Mouse (Mus musculus): Measurements from ENCODE around the gene Gm428. TPM values are rescaled to one million over a fixed set of nuclear protein-coding genes. Genes with fewer than 3 reads are reported as not detected.
"Not testable (repeated sequence)": the region's sequence is repeated elsewhere in the genome, so short reads cannot be mapped to it uniquely, and the experiment has no call there.

Gm428 gene
- not detected in 2 replicates for polyA plus RNA-seq (2015; fragmentation: Nextera tagmentation; extraction: Ambion mirVana)

GRCm38 (mm10) chr4:73683216-73683615 lies at the start of gene Gm428:
Gm428 (plus strand) TSS chr4:73683516.
- H3K4me3 ChIP-seq; H3K4me1 ChIP-seq (replicated peaks); H3K36me3 ChIP-seq; H3K27ac ChIP-seq (replicated peaks); ATAC-seq (ENCODE audit: low read depth); H3K9me3 ChIP-seq; H3K9ac ChIP-seq; H3K27me3 ChIP-seq; H3K4me2 ChIP-seq: not testable (repeated sequence)
- 84% methylated on average over 2 of the region's 4 CpGs for WGBS

- not testable (repeated sequence) for H3K9me3 ChIP-seq; H3K9ac ChIP-seq; H3K36me3 ChIP-seq; H3K27me3 ChIP-seq; H3K4me3 ChIP-seq; H3K4me2 ChIP-seq; H3K27ac ChIP-seq (replicated peaks); H3K4me1 ChIP-seq (replicated peaks); ATAC-seq (ENCODE audit: low read depth)
- no CpG with 5 or more reads among the region's 4 CpGs for WGBS
Observed at GRCm38 (mm10) chr4:73637821-73638220, 45.5 kb upstream of the Gm428 start, which contains the start of gene Gm11236. Gm11236 (plus strand) TSS chr4:73638121.

- not testable (repeated sequence) for H3K4me1 ChIP-seq (replicated peaks); H3K27ac ChIP-seq (replicated peaks); ATAC-seq (ENCODE audit: low read depth); H3K4me3 ChIP-seq; H3K4me2 ChIP-seq; H3K9me3 ChIP-seq; H3K36me3 ChIP-seq; H3K27me3 ChIP-seq; H3K9ac ChIP-seq
- WGBS, result 88% methylated on average over 4 of the region's 4 CpGs
Observed at GRCm38 (mm10) chr4:73661864-73662263, 21.5 kb upstream of the Gm428 start.

GRCm38 (mm10) chr4:73668054-73668453 lies 15.3 kb upstream of the Gm428 start, which contains the start of gene Gm11239:
Gm11239 (plus strand) TSS chr4:73668354.
- H3K4me3 ChIP-seq; H3K27ac ChIP-seq (replicated peaks); H3K9me3 ChIP-seq; H3K27me3 ChIP-seq; H3K9ac ChIP-seq; H3K4me1 ChIP-seq (replicated peaks); H3K36me3 ChIP-seq; H3K4me2 ChIP-seq; ATAC-seq (ENCODE audit: low read depth): not testable (repeated sequence)
- whole genome bisulfite sequencing, result no CpG with 5 or more reads among the region's 4 CpGs

- H3K4me1 ChIP-seq (replicated peaks), result no peaks in the 10 kb centered on the region
- no peaks in the 10 kb centered on the region for H3K27me3 ChIP-seq
- no peaks in the 10 kb centered on the region for H3K36me3 ChIP-seq
- no peak for ATAC-seq (ENCODE audit: low read depth)
- H3K4me2 ChIP-seq, result no peak overlapping the region
- no peak overlapping the region for H3K27ac ChIP-seq (replicated peaks)
- H3K9me3 ChIP-seq, result no peaks in the 10 kb centered on the region
- no peak overlapping the region for H3K9ac ChIP-seq
- H3K4me3 ChIP-seq, result no peak overlapping the region
- 87% methylated on average over 1 of the region's 1 CpGs for WGBS
Observed at GRCm38 (mm10) chr4:73718761-73719160, 35.4 kb downstream of the Gm428 start.

- no peaks in the 10 kb centered on the region for H3K27me3 ChIP-seq
- no peak overlapping the region for H3K4me3 ChIP-seq
- H3K4me1 ChIP-seq (replicated peaks), result no peaks in the 10 kb centered on the region
- H3K4me2 ChIP-seq, result no peak overlapping the region
- no peaks in the 10 kb centered on the region for H3K36me3 ChIP-seq
- no peak overlapping the region for H3K27ac ChIP-seq (replicated peaks)
- ATAC-seq (ENCODE audit: low read depth), result no peak
- H3K9me3 ChIP-seq, result no peaks in the 10 kb centered on the region
- no peak overlapping the region for H3K9ac ChIP-seq
Observed at GRCm38 (mm10) chr4:73719819-73720218, 36.5 kb downstream of the Gm428 start.

Other genes starting within 250 kb of the Gm428 start
- not detected in 2 replicates for gene Gm11238, start 75.6 kb upstream of the Gm428 start, polyA plus RNA-seq (2015; fragmentation: Nextera tagmentation; extraction: Ambion mirVana)
- gene Gm11237, start 60.5 kb upstream of the Gm428 start, polyA plus RNA-seq (2015; fragmentation: Nextera tagmentation; extraction: Ambion mirVana), result not detected in 2 replicates
- not detected in 2 replicates for gene Gm11236, start 45.4 kb upstream of the Gm428 start, polyA plus RNA-seq (2015; fragmentation: Nextera tagmentation; extraction: Ambion mirVana)
- gene Gm11239, start 15.2 kb upstream of the Gm428 start, polyA plus RNA-seq (2015; fragmentation: Nextera tagmentation; extraction: Ambion mirVana), result not detected in 2 replicates
- gene Rasef, start 107.5 kb downstream of the Gm428 start, polyA plus RNA-seq (2015; fragmentation: Nextera tagmentation; extraction: Ambion mirVana), result 0.11 and 0.21 TPM in 2 replicates
- not detected in 2 replicates for gene Gm11758, start 192.8 kb downstream of the Gm428 start, polyA plus RNA-seq (2015; fragmentation: Nextera tagmentation; extraction: Ambion mirVana)
- not detected in 2 replicates for gene Gm11757, start 207.6 kb downstream of the Gm428 start, polyA plus RNA-seq (2015; fragmentation: Nextera tagmentation; extraction: Ambion mirVana)
- gene Gm13871, start 222.4 kb downstream of the Gm428 start, polyA plus RNA-seq (2015; fragmentation: Nextera tagmentation; extraction: Ambion mirVana), result not detected in 2 replicates
- gene Gm11756, start 237.2 kb downstream of the Gm428 start, polyA plus RNA-seq (2015; fragmentation: Nextera tagmentation; extraction: Ambion mirVana), result not detected in 2 replicates